Mouse (Mus musculus): ENCODE data around the gene Setd6.

Setd6 gene

DNA sequence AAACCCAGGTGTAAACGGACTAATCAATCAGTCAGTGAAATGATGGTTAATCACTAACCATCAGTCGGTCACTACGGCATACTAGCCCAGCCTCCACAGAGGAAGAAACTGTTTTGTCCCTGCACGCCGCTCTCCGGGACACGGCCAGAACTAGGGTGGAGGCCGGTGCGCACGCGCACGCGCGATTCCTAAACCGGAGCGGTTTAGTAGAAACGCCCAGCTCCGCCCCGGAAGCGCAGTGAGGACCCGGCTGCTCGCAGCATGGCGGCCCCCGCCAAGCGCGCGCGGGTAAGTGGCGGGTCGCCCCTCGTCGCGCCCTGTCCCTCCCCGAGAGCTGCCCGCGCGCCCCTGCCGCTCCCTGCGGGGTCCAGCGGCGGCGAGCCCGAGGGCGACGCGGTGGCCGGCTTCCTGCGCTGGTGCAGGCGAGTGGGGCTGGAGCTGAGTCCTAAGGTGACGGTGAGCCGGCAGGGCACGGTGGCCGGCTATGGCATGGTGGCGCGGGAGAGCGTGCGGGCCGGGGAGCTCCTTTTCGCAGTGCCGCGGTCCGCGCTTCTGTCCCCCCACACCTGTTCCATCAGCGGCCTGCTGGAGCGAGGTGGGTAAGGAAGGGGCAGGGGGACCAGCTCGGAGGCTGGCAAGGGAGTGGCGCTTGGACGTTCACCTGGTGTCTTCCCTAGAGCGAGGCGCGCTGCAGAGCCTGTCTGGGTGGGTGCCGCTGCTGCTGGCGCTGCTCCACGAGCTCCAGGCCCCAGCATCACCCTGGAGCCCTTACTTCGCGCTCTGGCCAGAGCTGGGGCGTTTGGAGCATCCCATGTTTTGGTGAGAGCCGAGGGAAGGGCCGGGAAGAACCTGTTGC, at the start of gene Setd6:
Setd6 (plus strand) TSS at position 206 of the 856 bp plus-strand sequence.
- peak; percentile 84 for DNase-seq (ENCODE audit: low spot score)

DNA sequence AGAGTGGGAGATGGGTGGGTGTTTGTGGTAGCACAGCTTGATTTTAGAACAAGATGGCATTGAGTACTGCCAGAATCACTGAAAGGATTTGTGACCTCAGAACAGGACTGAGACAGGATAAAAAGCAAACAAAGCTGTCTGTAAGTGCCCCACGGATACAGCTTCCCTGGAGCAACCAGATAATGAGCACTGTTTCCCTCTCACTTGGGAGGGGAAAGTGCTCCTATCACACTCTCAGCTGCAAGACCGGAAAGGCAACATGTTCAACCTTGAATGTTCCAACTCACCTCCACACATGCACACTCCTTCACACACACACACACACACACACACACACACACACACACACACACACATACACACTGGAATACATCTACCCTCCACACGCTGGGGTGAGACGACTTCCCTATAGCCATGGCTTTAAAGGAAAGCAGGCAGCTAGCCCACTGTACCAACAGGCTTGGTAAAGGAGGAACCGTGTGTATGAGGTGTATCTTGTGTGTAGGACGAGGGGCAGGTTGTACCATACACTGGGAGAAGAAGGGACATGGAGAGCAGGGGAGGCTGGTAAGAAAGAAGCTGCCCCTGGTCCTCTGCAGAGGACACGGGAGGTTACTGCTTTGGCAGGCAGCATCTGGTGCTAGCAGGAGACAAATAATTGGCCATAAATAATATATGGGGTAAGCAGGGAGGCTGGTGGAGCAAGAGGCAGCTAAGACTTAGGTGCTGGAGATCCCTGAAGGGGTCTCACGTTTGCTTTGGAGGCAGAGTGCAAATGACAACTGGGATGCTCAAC, 47.3 kb upstream of the Setd6 start:
- DNase-seq (ENCODE audit: low spot score), result no peak

DNA sequence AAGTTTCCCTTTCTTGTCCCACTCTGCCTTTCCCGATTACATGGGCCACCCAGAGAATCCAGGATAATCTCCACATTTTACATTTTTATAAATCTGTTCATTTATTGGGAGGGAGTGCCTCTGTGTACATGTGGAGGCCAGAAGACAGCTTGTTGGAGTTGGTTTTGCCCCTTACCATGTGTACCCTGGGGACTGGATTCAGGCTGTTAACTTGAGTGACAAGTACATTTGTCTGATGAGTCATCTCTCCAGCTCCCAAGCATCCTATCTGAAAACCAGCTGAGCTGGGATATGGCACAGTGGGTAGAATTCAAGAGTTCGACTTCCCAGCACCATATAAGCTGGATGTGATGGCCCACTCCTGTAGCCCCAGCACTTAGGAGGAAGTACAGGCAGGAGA, 45.7 kb upstream of the Setd6 start:
- DNase-seq (ENCODE audit: low spot score), result no peak

DNA sequence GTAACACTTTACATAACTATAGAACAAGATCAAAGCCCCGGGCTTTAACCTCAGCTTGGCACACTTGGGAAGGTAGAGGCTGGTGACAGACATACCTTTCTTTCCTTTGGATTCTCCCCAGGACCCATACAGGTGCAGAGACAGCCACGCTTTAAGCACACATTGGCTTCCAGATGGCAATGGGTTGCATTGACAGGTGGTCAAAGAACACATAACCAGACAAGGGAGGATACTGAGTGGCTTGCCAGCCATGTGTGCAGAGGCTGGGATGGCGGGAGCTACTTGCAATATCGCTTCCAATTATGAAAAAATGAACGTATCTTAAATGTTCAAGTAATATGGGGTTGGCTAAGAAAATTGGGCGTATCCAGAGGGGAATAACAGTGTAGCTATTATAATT, 43.8 kb upstream of the Setd6 start:
- DNase-seq (ENCODE audit: low spot score), result no peak

DNA sequence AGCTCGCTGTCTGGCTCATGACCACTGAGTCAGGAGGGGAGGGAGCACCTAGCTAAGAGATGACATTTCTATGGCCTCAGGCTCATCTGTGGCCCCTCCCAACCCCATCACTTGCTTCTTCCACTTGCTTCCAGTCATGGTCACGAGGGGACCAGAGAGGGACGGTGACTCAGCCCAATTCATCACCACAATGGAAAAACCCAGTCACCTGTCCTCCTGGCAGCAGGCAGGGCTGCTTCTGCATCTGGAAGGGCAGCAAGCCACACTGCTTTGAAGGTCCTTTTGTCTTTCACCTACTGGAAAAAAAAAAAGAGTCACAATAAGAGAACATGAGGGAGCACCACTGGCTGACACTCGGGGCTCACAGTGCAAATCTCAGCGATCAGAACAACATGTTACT, 42.9 kb upstream of the Setd6 start:
- no peak for DNase-seq (ENCODE audit: low spot score)

DNA sequence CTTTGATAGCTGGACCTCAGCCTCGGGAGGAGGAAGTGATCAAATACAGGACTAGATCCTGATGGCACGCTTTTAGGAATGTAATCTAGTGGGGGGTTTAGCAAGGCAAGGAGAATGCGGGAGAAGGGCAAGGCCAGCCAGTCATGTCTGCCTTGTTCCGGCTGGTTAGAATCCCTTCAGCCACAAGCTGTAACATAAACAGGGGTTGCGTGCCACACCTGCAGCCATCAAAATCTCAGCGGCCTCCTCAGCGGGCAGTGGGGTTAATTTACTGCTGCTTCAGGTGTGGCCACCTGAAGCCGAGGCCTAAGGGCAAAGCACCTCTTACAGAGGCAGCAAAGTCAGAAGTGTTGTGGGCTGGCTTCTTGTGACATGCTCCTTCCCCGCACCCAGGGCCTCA, 39.0 kb upstream of the Setd6 start, which contains the start of gene Ndrg4:
Ndrg4 (plus strand) TSS at position 350 of the 400 bp plus-strand sequence.
- no peak for DNase-seq (ENCODE audit: low spot score)

DNA sequence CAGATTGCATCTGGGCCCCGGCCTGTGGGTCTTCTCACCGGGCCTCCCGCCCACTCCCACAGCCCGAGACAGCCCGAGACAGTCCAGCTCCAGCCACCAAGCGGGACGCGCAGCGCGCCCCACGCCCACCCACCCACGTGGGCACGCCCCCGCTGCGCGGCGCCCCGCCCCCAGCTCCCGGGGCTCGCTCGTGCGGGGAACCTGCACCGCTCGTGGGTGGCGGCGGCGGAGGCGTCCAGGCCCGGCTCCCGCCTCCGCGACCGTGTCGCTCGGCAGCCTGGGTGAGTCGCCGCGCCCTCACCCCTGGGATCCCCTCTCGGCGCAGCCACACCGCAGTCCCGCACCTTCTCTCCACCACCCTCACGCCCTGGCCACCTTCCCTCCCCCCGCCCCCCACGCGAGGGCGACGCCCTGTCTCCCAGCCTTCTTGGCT, 38.1 kb upstream of the Setd6 start:
- no peak for DNase-seq (ENCODE audit: low spot score)

DNA sequence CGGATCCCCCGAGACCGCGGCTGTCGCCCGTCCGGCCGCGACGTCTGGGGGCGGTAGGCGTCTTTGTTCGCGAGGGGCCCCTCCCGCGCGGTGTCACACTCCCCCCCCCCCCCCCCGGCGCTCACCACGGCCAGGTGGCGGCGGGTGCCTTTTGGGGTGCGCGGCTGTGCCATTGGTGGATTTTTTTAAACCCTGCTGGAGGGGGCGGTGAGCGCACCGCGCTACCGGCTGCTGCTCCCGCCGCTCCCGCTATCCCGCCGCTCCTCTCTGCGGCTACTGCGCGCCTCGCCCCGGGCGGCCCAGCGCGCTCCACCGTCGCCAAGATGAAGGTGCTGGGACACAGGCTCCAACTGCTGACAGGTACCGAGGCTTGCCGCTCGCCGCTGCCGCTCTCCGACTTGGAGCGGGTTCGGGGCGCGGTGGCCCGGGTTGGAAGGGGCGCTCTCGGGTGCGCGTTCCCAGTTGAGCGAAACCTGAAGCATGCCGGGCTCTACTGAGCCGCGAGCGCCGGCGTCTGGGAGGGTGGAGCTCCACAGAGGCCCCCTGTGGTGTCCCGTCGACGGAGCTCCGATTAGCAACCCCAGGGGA, 37.6 kb upstream of the Setd6 start:
- no peak for DNase-seq (ENCODE audit: low spot score)

DNA sequence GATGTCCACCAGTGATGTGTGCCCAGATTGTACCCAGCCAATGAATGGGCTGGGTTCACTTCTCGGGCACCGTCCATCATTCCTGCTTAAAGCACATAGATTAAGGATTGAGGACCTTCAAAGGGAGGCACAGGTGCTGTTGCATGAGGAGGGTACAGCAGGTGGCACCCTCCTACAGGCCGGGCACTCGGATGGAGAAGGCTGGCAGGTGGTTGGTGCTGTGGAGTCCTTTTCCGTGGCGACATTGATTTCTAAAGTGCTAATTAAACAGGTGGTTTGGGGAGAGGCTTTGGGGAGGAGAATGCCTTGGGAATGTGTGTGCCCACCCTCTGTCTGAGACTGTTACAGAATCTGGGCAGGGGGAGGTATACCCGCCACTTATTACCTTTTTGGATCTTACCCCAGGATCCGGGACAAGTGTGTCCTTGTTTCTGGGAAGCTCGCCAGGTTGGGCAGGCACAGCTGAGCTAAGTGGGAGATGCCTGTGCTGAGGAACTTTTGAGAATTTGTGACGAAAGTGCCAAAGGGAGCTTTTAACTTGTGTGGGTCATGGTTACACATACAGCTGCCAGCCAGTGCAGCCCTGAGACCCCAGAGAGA, 27.5 kb upstream of the Setd6 start:
- DNase-seq (ENCODE audit: low spot score), result no peak

DNA sequence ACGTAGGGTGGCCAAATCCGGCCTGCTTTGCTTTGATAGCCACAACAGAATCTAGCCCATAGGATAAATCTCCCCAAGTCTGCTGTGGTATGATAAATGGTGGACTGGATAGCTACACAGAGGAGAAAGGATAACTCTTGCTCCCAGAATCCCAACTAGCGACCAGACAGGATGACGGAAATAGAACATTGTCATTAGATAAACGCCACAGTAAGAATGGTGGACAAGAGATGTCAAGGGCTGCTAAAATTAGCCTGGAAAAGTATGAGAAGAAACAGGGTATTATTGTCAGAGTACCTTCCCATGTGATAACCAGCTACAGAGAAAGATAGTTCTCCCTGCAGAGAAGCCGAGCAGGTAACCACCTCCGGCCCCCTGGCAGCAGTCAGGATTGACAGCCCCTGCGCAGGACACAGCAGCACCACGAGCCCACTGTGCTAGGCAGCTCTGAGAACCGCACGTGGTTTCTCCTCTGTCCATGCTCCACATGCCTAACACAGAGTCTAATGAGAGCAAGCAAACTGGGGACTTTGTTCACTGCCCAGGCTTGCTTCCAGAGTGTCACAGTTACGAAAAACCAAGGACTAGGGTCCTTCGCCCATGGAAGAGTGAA, 24.6 kb upstream of the Setd6 start:
- no peak for DNase-seq (ENCODE audit: low spot score)

DNA sequence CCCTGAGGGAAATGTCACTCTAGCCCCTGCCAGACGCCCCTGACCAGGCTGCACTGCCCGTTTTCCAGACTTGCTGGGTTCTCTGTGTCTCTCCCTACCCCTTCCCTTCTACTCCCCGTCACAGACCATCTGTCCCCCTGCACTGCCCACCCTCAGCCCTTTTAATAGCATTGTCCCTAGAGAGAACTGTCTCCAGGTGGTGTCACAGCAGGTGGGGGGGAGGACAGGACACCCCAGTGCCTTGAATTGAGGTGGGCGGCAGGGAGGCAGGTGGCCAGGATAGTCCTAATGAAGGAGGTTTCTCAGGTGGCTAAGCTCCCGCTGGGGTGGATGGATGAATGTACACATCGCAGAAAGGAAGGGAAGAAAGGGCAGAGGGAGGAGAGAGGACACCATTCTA, 21.1 kb upstream of the Setd6 start:
- no peak for DNase-seq (ENCODE audit: low spot score)

DNA sequence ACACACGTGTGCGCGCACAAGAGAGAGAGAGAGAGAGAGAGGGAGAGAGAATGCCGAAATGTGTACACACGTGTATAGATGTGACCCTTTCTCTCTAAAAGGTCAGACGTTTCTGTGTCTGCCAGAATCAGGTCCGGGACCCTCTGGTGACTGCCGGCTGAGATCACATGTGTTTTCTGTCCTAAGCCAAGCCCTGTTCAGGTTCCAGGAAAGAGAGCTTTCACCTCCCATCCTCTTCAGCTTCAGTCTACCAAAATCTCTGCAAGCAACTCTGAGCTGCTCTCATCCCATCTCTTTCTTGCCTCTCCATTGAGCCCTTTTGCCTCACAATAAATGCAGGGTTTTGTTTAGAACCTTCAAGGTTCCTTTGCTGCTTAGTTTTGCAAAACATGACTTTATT, 19.0 kb upstream of the Setd6 start:
- DNase-seq (ENCODE audit: low spot score), result no peak

DNA sequence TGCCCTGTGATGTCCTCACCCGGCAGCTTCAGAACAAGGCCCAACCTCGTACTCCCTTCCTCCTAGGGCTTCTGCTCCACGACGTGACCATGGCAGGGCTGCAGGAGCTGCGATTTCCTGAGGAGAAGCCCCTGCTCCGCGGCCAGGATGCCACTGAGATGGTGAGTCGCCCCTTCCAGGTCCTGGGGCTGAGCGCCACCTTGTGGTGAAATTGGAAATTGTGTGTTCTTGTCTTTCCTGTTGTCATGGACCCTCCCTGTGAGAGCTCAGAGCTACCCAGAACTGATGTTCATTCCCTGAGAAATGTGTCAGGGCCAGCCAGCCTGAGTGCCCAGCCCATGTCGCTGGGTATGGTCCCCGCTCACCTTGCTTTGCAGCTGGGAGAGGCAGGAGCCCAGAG, 18.6 kb upstream of the Setd6 start:
- DNase-seq (ENCODE audit: low spot score), result peak; percentile 66

DNA sequence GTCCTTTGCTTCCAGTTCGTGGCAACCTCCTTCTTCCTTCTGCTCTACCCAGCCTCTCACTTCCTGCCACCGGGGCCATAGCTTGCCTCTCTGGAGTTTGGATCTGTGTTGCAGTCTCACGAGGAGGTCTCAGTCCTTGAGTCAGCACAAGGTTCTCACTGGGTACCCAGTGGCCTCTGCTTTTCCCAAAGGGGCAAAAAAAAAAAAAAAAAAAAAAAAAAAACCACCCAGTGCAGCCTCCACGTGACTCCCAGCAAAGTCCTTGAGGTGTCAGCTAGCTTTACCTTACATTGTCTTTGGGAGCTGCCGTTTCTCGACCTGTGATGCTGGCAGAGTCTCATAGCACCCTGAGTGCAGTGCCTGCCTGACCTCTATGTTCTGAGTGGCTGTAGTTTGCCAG, 17.5 kb upstream of the Setd6 start:
- no peak for DNase-seq (ENCODE audit: low spot score)

DNA sequence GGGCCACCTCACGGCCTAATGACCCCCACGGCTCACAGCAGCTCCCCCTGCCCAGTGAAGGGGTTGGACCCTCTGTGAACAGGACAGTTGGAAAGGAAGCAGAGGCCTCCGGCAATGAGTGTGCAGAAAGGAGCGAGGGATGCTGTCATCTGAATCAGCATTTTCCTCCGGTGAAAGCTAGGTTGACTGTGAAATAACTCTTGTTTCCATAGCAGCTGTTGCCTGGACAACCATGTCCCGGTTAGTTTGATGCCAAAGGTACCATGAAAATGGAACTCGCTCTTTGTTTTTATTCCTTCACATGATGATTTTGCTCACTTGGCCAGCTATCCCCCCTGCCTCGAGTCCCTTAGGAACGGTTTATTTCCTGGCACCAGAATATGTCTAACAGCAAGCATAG, 15.4 kb upstream of the Setd6 start:
- no peak for DNase-seq (ENCODE audit: low spot score)

DNA sequence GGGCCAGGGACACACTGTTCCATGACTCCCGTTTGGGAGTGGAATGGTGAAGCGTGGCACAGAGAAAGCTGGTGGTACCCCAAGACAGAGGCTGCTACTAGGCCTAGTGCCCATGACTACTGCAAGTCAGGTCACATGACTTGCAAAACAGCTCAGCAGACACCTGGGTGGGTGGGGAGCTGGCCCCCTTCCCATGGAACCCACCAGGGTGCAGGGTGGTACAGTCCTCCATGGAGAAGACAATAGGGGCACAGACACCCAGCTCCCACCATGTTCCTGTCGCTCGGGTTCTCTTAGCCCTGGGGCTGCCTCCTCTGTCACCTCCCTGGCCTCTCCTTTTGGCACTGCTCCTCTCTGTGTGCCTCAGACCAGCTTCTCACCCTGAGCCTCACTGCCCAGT, 13.9 kb upstream of the Setd6 start:
- no peak for DNase-seq (ENCODE audit: low spot score)

DNA sequence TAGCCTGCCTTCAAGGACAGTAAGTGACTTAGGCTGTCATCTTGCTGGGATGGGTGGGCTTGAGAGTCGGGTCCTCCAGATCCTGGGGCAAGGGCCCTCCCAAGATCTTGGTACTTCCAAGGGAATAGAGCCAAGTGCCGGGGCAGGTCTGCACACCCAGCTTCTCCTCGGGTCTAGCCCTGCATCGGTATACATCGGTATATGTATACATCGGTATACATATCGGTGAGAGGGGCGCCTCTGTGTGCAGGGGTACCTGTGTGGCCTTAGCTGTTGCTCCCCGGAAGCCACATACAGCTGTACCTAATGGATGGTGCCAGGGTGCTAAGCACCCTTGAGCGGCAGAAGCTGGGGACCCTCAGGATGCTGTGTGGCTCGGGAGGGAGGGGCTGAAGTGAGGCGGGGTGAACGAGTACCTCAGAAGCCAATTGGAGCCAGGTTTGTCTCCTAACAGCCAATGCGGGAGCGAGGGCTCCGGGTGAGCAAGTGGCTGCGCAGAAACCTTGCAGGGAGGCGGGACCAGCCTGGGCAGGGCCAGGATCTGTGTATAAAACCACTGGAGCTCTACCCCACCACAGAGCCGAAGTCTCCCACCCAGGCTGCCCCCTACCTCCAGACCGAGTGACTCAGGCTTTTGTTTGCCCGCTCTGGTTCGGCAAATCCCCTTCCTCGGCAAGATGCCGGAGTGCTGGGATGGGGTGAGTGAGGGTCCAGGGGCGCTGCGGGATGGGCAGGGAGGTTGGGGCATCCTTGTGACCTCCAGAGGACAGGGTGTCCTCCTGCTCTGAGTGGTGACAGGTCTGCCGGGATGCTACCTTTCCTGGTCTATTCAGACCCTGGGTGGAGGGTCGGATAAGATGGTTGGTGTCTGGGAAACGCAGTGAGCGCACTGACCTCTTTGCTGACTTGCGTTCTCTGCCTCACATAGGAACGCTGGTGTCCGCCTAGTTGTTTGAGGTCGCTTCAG, 12.9 kb upstream of the Setd6 start:
- DNase-seq (ENCODE audit: low spot score), result peak; percentile 73

DNA sequence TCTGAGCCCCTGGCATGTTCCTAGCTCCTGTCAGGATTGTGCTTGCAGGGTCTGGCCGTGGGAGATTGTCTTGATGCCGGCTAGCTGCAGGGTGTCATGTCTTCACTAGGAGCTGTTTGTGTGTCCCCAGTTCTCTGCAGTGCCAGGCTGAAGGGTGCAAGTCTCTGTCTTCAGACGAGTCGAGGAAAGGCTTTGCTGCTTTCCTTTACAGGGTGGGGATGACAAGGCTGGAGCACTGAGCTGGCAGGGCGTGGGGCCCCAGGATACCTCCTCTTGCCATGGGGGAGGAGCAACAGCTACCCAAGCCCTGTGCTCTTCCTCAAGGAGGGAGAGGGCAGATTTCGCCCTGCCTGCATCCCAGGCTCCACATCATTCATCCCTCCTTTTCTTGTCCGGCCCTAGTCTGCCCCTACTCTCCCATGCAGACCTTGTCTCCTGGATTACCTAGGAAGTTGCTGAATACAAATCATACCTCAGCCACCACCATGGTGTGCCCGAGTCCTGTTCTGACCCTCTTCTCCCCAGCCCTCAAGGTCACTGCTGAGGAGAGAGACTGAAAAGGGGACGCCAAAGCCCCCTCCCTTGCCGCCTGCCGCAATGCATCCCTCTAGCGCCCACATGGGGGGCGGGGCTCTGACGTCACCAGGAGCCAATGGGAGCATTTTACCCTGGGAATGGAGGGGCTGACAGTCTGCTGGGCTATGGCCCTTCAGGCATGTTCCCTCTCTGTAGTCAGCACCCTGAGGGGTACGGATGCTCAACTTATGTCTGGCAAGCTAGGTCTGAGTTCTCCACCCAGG, 12.0 kb upstream of the Setd6 start:
- no peak for DNase-seq (ENCODE audit: low spot score)

DNA sequence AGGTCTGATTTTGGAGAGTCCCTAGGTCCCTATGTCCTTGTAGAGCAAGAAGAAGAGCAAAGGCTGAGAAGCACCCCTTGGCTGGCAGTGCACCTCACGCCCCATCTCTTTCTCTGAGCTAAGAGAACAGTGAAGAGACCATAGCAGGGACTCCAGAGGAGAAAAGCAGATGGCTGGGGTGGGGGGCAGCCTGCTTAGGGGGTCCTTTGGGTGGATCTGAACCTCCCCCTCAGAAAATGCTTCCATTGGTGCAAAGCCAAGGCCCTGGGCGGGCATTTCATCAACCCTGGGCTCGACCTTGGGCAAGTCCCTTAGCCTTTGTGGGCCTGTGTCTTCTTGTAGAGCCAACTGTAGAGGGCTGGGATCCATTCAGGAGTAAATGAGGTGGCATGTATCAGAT, 11.1 kb upstream of the Setd6 start:
- DNase-seq (ENCODE audit: low spot score), result no peak

DNA sequence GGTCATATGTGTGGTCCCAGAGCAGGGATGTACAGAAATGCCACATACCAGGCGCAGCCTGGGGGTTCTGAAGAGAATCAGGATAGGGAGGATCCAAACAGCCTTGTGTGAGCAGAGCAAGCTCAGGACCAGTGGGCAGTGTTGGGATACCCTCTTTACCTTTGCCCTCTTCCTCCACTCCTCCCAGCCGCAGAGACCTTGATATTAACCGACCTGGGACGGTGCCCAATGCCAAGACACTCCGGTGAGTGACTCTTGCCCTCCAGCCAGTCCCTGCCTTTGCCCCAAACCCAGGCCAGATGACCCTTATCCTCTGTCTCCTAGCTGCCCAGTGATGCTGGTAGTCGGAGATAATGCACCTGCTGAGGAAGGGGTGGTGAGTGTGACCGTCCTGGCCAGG, 6.1 kb upstream of the Setd6 start:
- DNase-seq (ENCODE audit: low spot score), result no peak
